Mouse (Mus musculus): ENCODE data around the gene Pik3ap1.

Pik3ap1 gene

DNA sequence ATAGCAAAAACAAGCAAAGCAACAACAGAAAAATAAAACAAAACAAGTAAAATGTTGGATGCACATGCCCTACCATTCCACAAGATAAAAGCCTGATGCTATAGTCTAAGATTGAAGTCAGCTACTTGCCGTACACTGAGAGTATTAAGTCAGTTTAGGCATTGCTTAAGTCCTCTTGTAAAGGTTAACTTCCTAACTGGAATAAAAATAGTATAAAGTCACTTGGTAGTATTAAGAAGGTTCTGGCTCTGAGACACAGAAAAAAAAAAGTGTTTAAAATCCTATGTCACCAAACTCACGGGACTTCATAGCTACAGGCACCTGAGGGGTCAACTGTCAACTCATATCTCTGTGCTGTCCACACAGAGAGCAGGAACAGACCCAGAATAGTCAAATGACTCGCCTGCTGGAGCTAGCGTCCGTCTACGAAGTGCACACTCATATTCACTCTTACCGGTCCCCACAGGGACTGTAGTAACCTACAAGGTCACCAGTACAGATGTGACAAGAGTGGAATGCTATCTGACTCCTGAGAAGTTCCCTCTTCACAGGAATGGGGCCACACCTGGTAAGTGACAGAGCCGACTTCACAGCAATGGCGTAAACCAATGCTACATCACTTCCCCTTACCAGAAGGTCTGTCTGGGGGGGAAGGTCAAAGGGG, 17.9 kb downstream of the Pik3ap1 start:
- DNase-seq = no peak

DNA sequence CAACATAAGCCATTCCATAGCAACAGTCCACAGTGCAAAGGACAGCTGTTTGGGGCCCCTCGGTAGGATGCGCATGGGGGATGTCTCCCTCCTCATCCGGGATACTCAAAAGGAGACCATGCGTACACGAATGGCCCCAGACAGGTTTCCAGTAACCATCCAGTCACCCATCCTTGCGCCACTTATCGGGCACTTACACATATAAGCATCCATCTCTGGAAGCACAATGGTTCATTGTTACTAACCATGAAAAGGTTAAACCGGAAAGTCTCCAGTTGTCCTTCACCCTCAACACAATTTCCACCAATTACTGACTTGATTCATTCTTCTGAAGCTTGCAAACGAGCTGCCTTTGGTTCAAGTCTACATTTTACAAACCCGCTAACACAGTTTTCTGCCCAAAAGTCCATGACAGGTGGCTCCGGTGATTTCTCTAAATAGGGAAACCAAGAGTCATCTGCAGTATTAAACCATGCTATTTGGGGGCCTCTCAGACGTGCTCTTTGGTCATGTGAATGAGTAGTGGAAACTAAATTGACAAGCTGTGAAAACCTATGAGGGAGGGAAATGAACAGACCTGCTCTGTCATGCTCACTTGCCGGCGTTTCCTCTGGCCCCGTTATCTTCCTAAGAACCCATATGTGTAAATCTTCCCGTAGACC, 18.6 kb downstream of the Pik3ap1 start:
- DNase-seq = no peak

DNA sequence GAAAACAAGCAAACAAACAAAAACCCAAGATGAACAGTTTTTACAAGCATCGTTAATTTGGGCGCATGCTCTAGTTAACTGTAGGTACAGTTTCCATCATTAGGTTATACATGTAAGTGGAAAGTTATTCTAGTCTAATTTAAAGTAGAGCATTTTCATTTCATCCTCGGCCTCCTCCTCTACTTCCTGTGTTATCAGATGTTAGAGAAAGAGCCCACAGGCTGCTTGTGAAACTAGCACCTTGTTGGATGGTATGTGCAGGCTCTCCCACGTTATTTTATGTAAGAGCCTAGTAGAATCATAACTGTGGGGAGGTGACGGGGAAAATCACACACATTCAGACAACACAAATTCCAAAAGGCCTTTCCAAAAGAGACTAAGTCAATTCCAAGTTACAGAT, 19.3 kb downstream of the Pik3ap1 start:
- DNase-seq = no peak

DNA sequence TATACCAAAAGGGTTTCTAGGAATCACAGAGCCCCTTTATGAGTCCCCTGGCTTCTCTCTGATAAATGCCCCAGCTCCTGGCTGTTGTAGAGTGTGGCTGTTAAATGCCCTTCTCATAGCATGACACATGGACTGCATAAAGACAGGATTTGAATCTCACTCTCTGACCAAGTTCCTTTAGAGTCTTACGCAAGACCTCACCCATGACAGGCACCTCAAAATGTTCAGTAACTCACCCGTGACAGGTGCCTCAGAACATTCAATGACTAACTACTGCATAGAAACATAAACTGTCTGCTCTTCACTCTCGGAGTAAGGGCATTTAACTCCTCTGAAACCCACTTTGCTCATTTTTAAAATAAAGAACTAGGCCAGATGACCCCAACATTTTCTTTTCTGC, 20.4 kb downstream of the Pik3ap1 start:
- no peak for DNase-seq

DNA sequence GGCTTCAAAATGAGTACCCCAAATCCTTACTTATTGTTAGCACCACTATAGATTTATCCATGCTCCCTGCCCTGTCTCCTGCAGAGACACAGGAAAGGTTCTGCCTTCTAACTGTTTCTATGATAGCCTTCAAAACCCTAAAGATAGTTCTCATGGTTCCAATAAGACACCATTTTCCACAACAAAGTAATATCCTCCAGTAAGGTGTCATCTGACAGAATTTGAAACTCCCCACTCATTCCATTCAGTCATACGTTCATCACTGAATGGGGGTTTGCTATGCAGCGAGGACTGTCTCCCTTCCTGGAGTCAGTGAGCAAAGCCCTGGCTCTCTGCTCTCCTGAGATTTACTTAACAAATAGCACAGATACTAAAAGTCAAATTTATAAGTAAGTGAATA, 21.9 kb downstream of the Pik3ap1 start:
- DNase-seq = no peak

DNA sequence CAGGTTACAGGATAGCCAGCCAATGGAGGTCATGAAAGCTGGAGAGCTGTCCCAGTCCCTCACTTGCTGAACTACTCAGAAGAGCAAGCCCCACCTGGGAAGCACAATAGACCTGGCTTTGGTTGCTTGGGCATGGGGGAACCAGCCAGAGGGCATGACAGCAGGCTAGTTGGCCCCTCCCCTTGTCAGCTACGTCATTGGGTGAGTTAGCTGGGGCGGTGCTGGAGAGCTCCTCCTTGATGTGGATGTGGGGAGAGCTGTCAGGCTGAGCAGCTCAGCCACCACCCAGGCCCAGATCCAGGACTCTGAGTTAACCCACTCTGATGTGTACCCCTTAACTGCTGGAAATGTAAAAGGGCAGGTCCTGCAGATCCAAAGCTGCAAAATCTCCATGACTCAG, 24.4 kb downstream of the Pik3ap1 start:
- no peak for DNase-seq

DNA sequence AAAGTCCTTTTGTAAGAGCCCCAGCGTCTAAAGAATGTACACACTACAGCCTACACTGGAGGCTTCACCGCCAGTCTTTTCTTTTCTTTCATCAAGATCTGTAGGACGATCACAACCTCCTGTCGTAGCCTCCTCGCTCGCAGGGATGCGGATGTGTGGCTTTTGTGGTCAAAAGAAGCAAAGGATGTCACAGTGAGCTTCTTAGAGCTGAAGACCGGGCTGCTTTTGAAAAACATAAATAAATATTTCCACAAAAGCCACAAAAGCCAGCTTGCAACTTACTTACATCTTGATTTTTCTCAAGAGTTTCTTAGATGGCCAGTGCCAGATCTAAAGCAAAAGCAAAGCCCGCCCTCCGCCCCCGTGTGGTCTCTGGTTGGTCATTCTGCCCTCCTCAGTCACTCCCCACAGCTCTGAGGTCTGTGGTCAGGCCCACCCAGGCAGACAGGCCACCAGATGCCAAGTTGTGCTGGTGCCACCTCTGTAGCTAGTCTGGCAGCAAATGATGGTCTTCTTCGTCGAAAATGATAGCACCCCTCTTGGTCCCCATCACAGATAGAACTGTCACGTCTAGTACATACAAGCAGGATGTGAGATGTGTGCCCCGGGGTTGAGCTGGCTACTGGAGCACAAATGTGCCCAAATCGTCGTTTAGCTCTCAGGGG, 30.5 kb downstream of the Pik3ap1 start:
- DNase-seq = no peak

DNA sequence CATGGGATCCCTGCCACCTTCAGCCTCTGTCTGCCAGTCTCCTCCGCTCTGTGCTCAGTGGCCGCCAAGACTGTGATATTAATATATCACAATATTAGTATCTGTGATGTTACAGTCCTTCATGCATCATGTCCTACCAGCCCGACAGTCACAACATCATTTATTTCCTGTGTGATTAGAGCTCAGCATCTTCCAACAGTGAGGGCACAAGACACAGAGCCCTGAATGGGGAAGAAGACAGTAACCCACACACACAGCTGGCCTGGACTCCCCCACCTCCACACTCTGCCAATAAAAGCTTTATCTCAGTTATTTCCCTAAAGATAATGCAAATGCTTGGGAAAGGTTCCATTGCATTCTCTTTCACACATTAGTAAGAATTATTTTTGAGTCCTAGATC, 35.3 kb downstream of the Pik3ap1 start:
- no peak for DNase-seq

DNA sequence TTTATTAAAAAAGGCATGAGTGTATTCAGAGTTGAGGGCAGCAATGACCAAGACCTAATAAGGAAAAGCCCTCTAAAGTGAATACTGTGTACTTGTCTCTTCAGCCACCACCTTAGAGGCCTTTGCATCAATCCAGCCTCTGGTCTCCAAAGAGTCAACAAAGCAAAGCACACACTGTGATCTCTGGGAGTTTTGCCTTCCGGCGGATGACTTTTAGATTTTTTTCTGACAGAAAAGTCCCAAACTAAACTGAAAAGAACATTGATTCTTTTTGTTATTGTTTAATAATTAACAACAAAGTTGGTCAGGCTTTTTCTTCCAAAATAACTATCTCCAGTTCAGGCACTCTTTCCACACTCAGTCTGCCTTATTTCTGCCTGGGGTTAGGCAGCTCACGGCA, 36.7 kb downstream of the Pik3ap1 start:
- no peak for DNase-seq

DNA sequence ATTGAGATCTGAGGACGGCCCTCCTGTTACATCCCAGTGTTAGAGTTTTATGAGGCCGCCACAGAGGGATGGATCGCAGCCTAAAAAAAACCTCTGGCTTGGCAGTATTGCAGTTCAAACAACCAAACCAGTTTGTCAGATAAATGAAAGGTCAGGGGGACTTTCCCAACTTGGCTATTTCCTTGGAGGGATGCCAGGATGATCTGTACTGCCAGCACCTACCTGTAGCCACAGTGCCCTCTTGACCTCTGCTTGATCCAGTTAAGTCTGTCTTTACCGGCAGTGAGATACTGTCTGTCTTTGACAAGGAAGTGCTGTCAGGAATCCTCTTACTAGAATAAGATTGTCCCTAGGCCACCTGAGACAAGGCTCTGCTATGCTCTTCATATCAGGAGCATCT, 37.6 kb downstream of the Pik3ap1 start:
- DNase-seq = no peak

DNA sequence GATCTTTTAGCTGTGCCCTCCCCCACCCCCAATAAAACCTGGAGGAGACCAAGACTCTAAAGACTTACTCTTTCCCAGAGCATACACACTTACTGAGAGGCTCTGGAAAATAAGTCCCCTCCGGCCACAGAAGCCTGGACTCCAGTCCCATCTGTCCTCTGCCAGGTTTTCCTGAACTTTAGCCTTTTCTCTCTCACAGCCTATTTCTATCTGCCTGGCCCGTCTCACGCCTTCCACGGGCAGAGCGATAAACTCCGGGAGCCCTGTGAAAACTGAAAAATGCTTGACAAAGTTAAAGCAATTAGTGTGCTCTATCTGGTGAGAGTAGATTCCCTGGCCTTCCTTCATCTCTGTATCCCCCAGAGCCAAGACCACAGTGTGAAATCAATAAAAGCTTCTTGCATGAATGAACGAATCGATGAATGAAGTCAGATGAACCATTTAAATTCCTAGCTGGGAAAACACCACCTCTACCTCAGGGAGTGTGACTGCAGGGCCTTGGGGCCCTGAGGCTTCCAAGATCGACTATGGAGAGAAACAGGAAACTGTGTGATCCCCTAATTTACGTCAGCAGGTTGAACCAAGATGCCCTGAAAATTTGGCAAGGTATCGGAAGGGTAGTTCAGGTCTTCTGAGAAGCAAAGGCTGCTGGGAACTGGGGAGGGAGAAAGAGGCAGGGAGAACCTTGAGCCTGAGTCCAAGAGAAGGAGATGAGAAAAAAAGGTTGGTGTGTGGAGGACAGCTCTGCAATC, 38.6 kb downstream of the Pik3ap1 start:
- DNase-seq = no peak

DNA sequence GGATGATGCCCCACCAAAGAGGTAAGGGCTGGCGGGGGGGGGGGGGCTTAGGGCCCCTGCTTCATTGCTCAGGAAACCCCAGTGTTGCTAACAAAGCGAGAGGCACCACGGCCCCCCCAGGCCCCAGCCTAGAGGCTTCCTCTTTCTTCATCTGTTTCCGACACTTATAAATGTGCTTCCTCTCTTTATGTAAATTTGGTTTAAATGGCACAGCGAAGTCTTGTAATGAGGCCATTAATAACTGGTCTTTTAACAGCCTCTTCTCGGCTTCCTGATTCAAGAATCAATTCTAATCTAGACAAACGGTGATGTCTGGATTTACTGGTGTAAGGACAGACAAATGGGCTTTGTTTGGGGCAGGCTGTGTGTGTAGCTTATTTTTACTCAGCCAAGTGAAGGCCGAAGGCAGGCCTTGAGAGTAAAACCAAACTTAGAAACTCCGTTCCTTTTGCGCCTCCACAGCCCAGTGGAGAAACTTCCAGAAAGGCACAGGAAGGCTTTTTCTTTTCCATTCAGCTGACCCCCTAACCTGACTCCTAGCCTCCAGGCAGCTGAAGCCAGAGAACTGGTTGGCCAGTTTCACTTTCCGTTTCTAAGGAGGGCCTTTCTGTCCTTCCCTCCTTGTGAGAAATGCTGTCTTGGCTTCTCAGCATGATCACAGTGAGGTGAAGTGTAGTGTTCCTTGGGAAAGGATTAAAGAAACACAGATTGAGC, 39.7 kb downstream of the Pik3ap1 start:
- no peak for DNase-seq

DNA sequence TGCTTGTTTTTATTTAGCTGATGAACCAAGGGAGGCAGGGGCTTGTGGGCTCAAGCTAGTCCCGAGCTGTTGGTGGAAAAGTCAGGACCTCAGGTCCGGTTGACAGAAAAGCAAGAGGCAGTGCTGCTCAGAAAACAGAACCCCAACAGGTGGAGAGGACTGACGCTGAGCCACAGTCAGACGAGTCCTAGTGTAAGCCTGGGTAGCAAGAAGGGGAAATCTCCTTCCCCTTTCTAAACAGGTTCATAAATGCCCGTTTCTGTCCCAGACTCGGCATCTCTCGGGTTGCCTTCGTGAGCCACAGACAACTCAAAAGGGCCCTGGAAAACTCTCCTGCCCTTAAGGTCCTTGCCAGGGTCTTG, 40.3 kb downstream of the Pik3ap1 start:
- no peak for DNase-seq

DNA sequence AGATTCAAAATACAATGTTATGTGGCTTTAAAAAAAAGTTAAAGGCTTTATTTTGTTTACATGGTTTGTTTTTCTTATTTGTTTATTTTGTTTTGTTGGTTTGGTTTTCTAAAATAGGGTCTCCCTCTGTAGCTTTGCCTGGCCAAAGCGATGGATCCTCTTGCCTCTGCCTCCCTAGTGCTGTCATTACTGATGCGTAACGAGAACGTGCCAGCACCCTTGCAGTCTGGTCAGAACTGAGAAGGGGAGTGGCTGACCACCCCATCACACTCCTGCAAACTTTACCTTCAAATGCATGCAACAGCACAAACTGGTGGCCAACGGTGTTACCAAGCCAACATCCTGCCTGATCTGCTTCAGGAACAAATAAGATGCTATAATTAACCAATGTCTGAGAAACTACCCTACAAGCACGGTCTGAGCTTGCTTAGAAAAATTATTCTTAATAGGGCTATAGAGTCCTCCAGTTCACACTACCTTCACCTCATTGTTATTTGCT, 42.3 kb downstream of the Pik3ap1 start:
- DNase-seq = no peak

DNA sequence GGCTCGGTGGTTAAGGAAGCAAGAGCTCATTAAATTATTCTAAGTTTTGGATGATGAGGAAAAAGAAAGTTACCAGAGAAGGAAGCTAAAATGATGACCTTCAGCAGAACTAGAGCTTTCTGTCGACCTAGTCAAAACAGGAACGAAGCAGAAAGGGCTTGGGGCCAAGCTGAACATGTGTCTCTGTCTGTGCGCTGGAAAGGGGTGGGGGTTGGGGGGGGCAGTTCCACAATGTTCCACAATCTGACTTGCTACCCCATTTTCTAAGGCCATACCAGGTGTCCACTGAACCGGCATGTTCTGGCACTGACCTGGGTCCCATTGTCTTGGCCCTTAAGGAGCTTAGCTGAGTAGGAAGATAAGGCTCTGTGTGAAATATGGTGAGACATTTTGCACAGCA, 43.2 kb downstream of the Pik3ap1 start:
- DNase-seq = no peak

DNA sequence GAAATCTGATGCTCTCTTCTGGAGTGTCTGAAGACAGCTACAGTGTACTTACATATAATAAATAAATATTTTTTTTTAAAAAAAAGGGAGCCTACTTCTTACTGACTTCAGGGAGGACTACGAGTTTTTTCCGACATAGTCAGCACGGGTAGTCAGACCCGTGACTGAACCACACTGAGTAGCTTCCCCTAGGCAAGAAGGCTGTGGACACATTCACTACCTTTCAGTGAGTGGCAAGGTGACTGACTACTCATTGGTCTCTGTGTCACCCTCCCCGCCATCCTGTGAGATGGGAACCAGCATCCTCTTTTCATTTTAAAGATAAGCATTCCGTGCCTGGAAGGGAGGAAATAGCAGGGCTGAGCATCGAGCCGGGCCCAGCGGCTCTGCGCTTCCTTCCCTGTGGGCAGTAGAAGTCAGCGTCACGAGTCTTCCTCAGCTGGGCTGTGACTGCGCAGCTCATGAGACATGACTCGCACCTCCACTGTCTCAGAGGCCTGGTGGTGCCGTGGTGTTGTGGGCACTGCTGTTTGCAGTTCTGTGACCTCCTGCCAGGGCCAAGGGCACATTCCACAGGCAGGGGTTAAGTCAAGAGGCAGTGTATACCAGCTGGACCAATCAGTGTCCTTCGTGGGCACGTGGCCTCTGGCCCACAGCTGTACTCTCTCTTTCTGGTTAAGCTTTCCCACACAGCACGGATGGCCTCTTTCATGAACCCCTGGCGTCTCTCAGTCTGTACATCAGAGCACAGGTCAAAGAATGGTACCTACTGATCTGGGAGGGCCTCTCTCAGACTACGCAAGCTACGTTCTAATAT, 45.7 kb downstream of the Pik3ap1 start:
- DNase-seq = peak; percentile 9

DNA sequence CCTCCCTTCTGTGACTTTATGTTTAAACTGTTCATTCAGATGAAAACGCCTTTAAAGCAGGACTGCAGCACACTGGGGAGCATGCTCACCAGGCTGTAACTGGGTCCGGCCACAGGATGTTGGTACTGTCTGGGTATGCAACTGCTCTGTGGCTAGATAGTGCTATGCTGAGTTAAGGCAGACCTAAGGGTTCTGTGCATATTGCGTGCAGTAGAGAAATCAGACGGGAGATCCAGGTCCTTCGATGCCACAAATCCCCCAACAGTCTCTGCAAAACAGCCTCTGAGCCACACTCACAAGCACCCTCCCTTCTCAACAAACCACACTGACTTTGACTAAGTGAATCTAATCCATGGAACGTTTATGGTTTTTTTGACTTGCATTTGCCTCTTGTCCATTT, 46.5 kb downstream of the Pik3ap1 start:
- DNase-seq = no peak

DNA sequence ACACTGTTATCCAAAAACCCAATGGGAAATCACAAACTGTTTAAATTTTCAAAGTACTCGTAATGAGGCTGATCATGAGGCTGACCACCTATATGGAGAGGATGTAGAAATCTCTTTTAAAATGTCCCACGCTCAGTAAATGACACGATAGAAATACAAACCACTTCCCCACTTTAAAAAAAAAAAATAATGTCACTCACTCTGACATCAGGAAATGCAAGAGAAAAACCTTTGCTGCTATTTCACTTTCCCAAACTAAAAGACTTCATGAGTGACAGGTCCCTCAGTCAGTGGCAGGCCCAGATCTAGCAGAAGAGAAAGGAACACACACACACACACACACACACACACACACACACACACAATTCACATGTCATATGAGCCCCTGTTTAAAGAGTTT, 49.2 kb downstream of the Pik3ap1 start:
- DNase-seq = no peak

DNA sequence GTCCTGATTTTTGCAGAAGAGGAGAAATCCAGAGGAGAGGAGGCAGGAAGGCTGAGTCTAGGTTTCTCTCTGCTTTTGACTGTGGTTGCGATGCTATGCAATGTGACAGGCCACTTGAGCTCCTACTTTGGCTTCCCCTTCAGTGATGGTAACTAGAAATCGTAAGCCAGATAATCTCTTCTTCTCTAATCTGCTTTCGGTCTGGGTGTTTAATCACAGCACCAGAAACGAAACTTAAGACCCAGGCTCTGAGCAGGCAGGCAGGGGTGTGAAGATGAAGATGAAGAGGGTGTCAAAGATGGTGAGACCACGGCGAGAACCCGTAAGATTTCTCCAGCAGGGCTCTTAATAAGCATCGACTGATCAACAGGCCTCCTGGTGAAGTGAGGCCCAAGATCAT, 51.9 kb downstream of the Pik3ap1 start:
- DNase-seq = no peak

DNA sequence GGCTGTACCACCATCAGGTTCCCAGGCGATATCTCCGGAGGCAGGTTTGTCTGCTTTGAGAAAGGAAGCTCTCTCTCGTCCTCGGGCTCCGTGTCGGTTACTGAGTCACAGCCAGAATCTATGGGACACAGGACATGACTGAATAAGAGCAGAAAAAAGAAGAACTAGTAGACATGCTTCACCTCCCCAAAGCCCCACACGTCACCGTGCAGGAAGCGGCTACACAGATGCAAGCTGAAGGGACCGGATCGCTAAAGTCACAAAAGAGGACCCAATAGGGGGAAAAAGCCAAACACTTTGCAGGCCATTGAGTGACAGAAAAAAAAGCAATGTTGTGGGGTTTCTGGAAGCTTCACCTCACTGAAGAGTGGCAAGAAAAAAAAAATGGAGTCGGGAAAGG, 52.7 kb downstream of the Pik3ap1 start:
- no peak for DNase-seq

DNA sequence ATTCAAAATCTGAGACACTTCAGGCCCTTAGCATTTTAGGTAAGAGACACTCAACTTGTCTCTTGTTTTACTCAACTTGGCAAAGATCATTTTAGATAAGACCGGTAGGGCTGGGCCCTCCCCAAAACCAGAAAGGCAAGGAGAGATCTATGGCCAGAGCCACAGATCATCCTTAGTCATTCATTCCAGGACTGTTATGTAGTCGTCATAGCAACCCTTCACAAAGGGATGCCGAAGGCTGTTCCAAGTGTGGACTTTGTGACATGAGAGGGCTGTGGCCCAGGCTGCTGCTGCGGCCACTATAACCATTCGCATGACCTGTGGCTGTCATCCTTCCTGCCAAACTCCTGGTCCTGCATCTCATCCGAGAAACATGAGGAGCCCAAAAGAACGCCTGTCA, 54.5 kb downstream of the Pik3ap1 start:
- no peak for DNase-seq

DNA sequence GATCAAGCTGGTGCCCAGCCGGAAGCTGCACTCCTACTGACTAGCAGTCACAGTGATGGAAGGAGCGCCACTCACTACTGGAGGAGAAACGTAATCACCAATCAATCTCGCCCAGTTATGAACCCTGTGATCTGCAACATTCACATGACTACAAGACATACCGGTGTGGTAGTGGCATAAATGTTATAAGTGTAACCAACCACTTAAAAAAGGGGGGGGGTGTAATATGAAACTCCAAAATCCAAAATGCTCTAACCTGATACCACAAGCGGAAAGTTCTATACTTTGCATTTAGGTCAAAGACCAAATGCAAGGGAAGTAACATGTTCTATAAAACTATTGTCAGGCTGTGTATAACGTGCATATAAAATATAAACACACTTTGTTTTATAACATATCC, 54.9 kb downstream of the Pik3ap1 start:
- no peak for DNase-seq

Data from right cerebral cortex, postnatal 25 days (tissue).